Comparison of ENCODE assay signal across 21 mouse cellular contexts in genomic region chr9:65447951-65448350, GRCm38 (mm10). TPM values are rescaled to one million over a fixed set of nuclear protein-coding genes. Genes with fewer than 3 reads are reported as not detected.
"Had no signal": no experiment of that assay in that cellular context is flagged by ENCODE, and none has a peak within 500 bp of the region (broad histone marks: within the 10 kb centered on the region; RNA-seq: fewer than 3 reads in every experiment).

No protein-coding gene starts in this region.

- H3K4me1 ChIP-seq: neural tube, embryonic 12.5 days; neural tube, embryonic 13.5 days; neural tube, embryonic 15.5 days; stomach, embryonic 15.5 days had no signal

- H3K27me3 ChIP-seq: neural tube, embryonic 12.5 days; neural tube, embryonic 13.5 days; neural tube, embryonic 15.5 days; stomach, embryonic 15.5 days had no signal

- H3K4me3 ChIP-seq: neural tube, embryonic 12.5 days; neural tube, embryonic 13.5 days; neural tube, embryonic 15.5 days; stomach, embryonic 15.5 days had no signal

- DNase-seq: retina, postnatal 1 day; right cerebral cortex, adult 18-20 months; right cerebral cortex, postnatal 14 days; right cerebral cortex, postnatal 25 days; right cerebral cortex, postnatal 4 days; spleen, adult 18-20 months; thymus, adult 18-20 months; thymus, adult 2 months; thymus, postnatal 14 days; thymus, postnatal 25 days; thymus, postnatal 4 days had no signal

- H3K27ac ChIP-seq: neural tube, embryonic 12.5 days; neural tube, embryonic 13.5 days; neural tube, embryonic 15.5 days; stomach, embryonic 15.5 days; stomach, postnatal 0 days had no signal

- H3K9me3 ChIP-seq: neural tube, embryonic 12.5 days; neural tube, embryonic 13.5 days; neural tube, embryonic 15.5 days; stomach, embryonic 15.5 days had no signal

RNA-seq across cellular contexts. Expression of gene Slc51b, which starts 25.2 kb away (rescaled TPM):
- polyA plus RNA-seq: neural tube, embryonic 12.5 days; neural tube, embryonic 13.5 days; neural tube, embryonic 14.5 days; neural tube, embryonic 15.5 days; spleen, adult 2 months; stomach, embryonic 14.5 days; stomach, postnatal 0 days; testis, adult 2 months; urinary bladder, adult 2 months had no signal
